Mouse (Mus musculus): ENCODE results near the gene Gm20937. TPM values are rescaled to one million over a fixed set of nuclear protein-coding genes. Genes with fewer than 3 reads are reported as not detected.
"Not testable (repeated sequence)": the region's sequence is repeated elsewhere in the genome, so short reads cannot be mapped to it uniquely, and the experiment has no call there.

Gm20937 gene
- polyA plus RNA-seq (2015; fragmentation: Nextera tagmentation; extraction: Ambion mirVana) = not detected in 2 replicates

DNA sequence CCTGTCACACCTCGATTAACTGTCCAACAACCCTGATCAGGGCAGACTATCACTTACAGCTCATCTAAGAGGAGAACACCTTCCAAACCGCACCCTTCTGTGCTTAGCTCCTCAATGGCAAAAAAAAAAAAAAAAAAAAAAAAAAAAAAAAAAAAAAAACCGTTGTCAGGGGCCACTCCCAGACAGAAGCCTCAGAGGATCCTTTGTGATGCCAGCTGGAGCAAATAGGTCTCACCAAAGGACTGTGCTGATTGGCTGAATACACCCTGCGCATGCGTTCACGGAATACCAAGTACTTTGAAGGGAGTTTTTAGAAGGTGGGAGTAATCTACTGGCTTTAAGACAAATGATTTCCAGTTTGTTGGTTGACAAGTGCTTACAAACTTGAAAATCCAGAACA, at the start of gene Gm20937:
Gm20937 (minus strand) TSS at position 101 of the 400 bp plus-strand sequence.
- H3K4me3 ChIP-seq; H3K36me3 ChIP-seq; H3K9me3 ChIP-seq; H3K9ac ChIP-seq; ATAC-seq (ENCODE audit: low FRiP score); H3K4me1 ChIP-seq (replicated peaks); H3K27ac ChIP-seq; H3K27me3 ChIP-seq; H3K4me2 ChIP-seq: not testable (repeated sequence)
- WGBS = no CpG with 5 or more reads among the region's 6 CpGs

Other genes starting within 250 kb of the Gm20937 start
- not detected in 2 replicates for gene Gm20816, start 243.1 kb upstream of the Gm20937 start, polyA plus RNA-seq (2015; fragmentation: Nextera tagmentation; extraction: Ambion mirVana)

Data from hindbrain, embryonic 13.5 days (tissue).